Mouse (Mus musculus) cerebellum, postnatal 10 days (tissue): ENCODE measurements around the gene Fbn1.

Experiments used
- DNase-seq, 2 experiments: peaks; one replicate each; pipeline ENCODE4 v3.0.0; 2021; ENCODE audit warnings: mixed read lengths in 2 of 2

Gene Fbn1

DNA sequence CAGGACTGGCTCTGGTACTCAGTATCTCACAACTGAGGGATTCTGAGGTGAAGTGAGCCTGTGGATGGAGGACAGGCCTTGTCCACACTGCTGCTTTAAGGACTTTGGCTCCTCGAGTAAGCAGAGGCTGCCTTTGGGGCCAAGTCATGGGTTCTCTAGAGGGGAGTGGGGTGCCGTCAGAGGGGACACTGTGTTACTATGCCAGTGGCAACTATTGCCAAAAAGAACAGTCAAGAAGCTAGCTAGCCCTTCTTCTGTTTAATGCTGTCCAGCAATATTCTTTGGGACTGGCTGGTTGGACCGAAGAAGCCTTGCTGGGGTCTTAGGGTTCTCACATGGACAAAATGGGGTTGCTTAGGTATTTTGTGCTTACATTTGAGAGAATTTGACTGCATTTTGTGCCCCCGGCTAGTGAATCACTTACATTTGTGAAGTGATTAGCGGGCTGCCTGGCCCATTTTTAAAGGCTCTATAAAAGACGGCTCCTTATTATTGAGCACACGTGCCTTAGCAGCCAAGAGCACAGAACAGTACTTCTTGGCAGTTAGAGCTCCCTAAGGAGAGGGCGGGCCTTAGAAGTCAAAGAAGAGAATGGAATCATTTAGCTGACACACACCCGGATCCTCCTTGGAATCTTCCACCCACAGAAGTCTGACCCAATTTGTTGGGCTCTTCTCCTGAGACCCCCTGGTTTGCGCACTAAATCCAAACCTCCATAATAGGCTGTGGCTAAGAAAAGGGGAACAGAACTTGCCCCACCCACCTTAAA, 217.4 kb downstream of the Fbn1 start:
- no peak for DNase-seq

DNA sequence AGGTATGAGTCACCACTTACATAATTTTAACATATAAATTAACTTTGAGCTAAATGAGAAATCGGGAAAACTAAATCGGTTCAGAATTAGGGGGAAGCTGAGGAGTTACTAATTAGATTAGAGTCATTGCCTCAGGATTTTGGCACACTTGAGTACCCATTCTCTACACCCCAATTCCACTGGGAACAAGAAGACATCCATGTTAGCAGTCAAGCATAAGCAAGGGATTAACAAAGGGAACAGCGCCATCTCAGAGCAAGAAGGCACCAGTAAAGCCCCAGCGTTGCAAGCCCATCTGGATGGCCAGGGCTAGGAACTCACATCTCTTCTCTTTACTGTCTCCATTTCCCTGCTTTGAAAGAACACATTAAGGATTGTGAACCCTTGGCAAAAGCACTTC, 222.0 kb downstream of the Fbn1 start:
- DNase-seq = peak; percentile 38 to 53

GRCm38 (mm10) chr2:125282334-125283206, 225.2 kb downstream of the Fbn1 start:
- DNase-seq = no peak

- peak; percentile 26 to 56 for DNase-seq
These were observed 227.8 kb downstream of the Fbn1 start for GRCm38 (mm10) chr2:125279995-125280394.

DNA sequence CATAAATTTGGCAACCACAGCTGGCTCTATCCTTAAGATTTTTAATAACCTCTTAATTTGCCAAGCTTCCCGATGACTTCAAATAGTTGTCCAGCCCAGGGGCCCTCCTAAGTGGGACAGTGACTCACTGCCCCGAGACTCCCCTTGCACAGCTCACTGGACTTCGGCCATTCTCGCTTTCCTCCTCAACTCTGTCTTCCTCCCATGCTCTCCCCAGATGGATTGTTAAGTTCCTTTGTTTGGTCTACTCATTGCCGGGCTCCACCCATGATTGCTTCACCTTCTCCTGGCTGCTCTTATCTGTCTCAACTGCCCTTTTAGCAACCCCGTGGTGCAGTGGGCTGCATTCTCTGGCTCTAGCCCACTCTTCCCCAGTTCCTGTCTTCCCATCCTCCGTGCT, 229.3 kb downstream of the Fbn1 start:
- DNase-seq = no peak

- DNase-seq = no peak
These were observed 231.1 kb downstream of the Fbn1 start for GRCm38 (mm10) chr2:125276692-125277091.

GRCm38 (mm10) chr2:125275617-125276016, 232.2 kb downstream of the Fbn1 start:
- no peak for DNase-seq

DNA sequence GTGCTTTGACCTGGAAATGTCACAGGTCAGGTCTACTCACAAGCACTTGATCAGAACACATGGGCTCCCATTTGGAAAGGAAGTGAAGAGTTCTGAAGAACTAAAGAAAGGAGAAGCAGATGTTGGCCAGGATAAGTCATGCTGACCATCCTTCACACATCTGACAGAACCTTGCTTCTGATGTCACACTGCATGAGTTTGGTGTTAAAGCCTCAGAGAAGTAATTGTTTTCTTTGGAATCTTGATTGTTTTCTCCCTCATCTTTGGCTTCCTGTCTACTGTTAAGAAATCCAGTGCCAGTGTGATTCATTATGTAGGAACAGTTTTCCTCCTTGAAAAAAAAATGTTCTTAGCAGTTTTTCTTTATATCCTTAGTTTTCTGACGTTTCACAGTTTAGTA, 238.9 kb downstream of the Fbn1 start:
- DNase-seq = no peak

DNA sequence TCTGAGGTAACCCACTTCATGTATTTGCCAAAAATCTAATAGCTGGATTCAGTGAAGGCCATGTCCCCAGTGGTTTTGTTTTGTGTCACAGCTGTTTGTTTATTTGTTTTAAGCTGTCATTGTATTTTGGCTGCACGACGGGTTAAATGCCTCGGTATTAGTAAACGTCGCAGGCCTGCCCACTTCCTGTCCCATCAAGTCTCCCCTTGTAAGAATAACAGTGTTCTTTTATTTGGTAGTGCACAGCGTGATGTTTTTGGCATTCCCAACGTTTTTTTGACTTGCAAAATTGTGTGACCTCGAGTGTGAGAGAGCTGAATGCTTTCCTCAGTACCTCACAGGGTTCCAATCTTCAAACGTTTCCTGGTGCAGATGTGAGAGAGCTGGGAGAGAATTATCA, 244.0 kb downstream of the Fbn1 start:
- DNase-seq = no peak

DNA sequence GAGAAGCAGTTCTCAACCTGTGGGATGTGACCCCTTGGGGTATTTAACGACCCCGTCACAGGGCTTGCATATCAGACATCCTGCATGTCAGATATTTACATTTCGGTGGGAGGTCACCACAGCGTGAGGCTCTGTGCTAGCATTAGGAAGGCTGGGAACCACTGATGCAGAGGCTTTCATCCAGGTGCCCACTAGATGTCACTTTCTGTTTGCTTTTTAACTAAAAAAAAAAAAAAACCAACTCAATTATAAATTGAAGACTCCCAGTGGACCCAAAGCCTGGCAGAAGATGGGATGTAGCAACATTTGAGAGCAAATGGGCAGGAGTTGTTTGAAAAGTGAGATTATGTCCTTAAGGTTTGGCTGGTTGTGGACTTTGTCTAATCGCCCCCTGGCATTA, 244.7 kb downstream of the Fbn1 start:
- DNase-seq = peak; percentile 70

DNA sequence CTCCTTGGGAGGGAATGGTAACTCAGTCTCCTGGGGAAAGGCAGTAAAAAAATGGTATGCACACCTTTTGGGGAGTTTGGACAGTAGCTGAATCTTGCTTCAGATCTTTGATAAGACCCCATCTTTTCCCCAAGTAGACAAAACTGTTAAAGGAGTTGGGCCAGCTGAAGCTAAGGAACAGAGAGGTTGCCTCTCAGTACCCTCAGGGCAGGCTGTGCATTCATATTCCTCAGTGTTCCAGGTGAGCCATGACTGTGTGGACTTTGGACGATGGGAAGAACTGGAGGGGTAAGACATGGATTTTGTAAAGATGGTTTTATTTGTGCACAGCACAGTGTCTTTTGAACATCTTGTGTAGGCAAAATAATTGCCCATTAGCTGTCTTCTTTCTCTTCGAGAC, 247.5 kb downstream of the Fbn1 start:
- DNase-seq = no peak

DNA sequence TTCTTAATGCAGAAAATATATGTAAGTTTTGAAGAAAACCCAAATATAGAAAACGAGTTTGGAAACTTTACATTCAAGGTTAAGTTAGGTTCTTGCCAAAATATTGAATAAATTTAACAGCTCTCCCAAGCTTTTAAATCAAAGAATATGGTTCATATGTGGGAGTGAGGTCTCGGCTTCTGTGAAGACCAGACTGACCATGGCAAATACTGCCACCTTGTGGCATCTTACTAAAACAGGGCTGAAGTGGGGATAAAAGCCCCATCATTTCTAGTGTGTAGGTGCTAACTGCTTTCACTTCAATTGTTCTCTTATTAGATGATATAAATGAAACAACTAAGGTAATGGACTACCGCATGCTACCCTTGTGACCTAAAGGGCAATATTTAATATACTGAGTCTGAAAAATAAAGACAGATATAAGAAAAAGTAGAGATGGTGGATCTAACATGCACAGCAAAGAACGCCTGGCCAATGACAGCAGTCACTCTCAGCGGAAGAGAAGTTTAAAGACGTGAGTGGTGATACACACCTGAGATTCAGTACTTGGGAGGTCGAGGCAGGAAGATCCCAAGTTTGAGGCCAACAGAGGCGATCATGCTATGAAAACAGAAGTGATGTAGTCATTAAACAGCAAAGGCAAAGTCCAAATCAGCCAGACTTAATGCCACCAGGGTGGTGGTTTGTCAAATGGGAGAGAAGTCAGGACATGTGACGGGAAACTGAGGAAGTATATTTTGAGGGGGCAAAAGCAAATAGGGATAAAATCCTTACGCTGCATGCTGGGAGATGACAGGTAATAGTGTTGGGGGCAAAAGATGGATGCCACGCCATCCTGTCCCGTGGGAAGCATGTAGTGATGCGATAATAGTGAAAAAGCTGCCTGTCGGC, 248.3 kb downstream of the Fbn1 start:
- DNase-seq = peak; percentile 53 to 62

DNA sequence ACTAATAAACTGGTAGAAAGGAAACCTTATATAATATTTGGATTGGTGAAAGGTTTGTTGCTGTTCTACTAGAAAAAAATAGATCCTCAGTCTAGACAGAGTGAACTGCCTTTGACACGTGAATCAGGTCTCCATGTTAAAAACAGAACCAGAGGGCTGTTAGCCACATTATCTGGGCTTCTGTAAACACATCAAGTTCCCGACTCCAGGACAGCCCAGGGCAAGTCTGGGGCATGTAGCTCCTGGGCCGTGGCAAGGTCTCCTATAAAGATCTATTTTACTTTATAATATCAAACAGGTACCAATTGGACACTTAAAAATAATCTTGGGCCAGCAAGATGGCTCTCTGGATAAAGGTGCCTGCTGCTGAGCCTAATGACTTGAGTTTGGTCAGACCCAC, 251.9 kb downstream of the Fbn1 start:
- DNase-seq = no peak

DNA sequence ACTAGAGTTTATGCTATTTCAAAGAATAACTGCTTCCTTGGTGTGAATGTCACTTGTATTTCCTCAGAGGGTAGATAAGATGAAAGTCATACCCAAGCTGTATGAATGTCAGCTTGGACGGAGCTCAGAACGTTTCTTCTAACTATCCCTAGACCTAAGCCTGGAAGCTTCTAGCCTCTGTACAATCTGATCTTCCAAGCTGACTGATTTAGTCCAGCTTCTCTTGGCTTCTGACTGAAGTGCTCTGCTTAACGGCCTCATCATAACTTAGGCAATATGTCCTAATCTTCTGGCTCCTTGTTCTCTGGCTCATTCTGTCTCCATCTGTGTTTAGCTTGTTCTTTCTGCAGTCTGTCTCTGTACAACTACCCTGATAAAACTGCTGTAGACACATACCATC, 253.2 kb downstream of the Fbn1 start:
- no peak for DNase-seq

- DNase-seq = no peak
These were observed 254.1 kb downstream of the Fbn1 start for GRCm38 (mm10) chr2:125253699-125254098.

DNA sequence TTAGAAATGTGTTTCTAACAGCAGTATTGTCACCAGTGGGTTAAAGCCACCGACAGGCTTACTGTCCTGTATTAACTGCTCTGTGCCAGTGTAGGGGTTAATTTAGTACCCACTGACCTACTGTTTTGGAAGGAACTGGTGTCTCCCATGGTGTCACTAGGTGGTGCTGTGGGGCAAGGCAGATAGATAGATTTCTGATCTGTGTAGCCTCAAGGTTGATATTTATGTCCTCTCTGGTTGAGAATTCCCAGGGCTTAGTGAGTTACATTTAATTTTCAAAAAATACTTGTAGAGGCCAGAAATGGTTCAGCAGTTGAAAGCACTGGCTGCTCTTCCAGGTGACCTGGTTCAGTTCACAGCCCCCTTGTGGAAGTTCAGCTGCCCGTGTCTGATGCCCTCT, 255.5 kb downstream of the Fbn1 start:
- peak; percentile 75 to 80 for DNase-seq

GRCm38 (mm10) chr2:125251781-125252180, 256.0 kb downstream of the Fbn1 start:
- no peak for DNase-seq
